Mouse (Mus musculus): Measurements from ENCODE around the gene Lhx2.

GRCm38 (mm10) chr2:38312921-38313320 lies 26.2 kb upstream of the Lhx2 start:
- no peak for TF ChIP-seq CTCF (IDR thresholded peaks at IDR 0.05; ENCODE audit: low read depth, low read length)
- no peak for TF ChIP-seq EP300 (IDR thresholded peaks at IDR 0.05; ENCODE audit: insufficient read depth, low read depth, low read length)
